In genomic region chr16:44557661-44558470, GRCm38 (mm10) we compare ENCODE assay signal across 8 mouse cellular contexts. TPM values are rescaled to one million over a fixed set of nuclear protein-coding genes. Genes with fewer than 3 reads are reported as not detected.
A peak's percentile ranks its signal among the peaks of the same experiment; 100 is the strongest.
DNase-seq lines count a peak whose midpoint lies in the region; ATAC-seq and TF ChIP-seq lines count a peak whose summit lies in the region.

No protein-coding gene starts in this region.

- no peak for TF ChIP-seq POLR2A in ES-Bruce4 (IDR thresholded peaks at IDR 0.05; ENCODE audit: insufficient read depth, low read length)
- no peak for TF ChIP-seq POLR2A in bone marrow macrophage, adult 2 months (IDR thresholded peaks at IDR 0.05; ENCODE audit: borderline replicate concordance, low read depth, low read length)

- no peaks in the 10 kb centered on the region for H3K4me1 ChIP-seq in ES-Bruce4 (ENCODE audit: control insufficient read depth, insufficient read depth, low read length)
- H3K4me1 ChIP-seq in bone marrow macrophage, adult 2 months (ENCODE audit: control insufficient read depth, insufficient read depth, low read length) = no peaks in the 10 kb centered on the region
- peaks cover 0 to 4% of the 10 kb centered on the region in 2 experiments; a peak in 2 of 4 replicates for H3K4me1 ChIP-seq in heart, embryonic 14.5 days (ENCODE audit: control insufficient read depth in 2 of 2, insufficient read depth in 2 of 2, low read length in 2 of 2)
- peaks cover 16% of the 10 kb centered on the region for H3K4me1 ChIP-seq in kidney, postnatal 0 days (replicated peaks; ENCODE audit: insufficient read depth, low read length)
- H3K4me1 ChIP-seq in liver, embryonic 15.5 days (replicated peaks) = 0 out of 2 replicates have a peak, but pooled peaks cover 3% of the 10 kb centered on the region
- H3K4me1 ChIP-seq in neural tube, embryonic 13.5 days (replicated peaks) = peaks cover 47% of the 10 kb centered on the region

- H3K9me3 ChIP-seq in ES-Bruce4 (replicated peaks; ENCODE audit: control insufficient read depth, insufficient read depth, low read length, poor library complexity, severe bottlenecking) = no peaks in the 10 kb centered on the region
- no peaks in the 10 kb centered on the region for H3K9me3 ChIP-seq in heart, embryonic 14.5 days (ENCODE audit: control insufficient read depth, low read length)
- H3K9me3 ChIP-seq in kidney, postnatal 0 days (replicated peaks; ENCODE audit: low read length) = no peaks in the 10 kb centered on the region
- no peaks in the 10 kb centered on the region for H3K9me3 ChIP-seq in liver, embryonic 15.5 days (replicated peaks)
- no peaks in the 10 kb centered on the region for H3K9me3 ChIP-seq in neural tube, embryonic 13.5 days

- TF ChIP-seq EP300 in ES-Bruce4 (IDR thresholded peaks at IDR 0.05; ENCODE audit: insufficient read depth, low read depth, low read length) = no peak

- no peak for TF ChIP-seq CTCF in ES-Bruce4 (IDR thresholded peaks at IDR 0.05; ENCODE audit: low read depth, low read length)
- no peak for TF ChIP-seq CTCF in bone marrow macrophage, adult 2 months (IDR thresholded peaks at IDR 0.05; ENCODE audit: low read depth, low read length)
- TF ChIP-seq CTCF in kidney, postnatal 0 days (IDR thresholded peaks at IDR 0.05; ENCODE audit: low read depth) = peak; percentile 10; the same call in 1 of the 2 replicates

- peak overlapping the region; percentile 92 for H3K4me2 ChIP-seq in heart, embryonic 14.5 days (ENCODE audit: low read length)
- peak overlapping the region; percentile 72 for H3K4me2 ChIP-seq in kidney, postnatal 0 days (ENCODE audit: low read length)
- H3K4me2 ChIP-seq in liver, embryonic 15.5 days = peak overlapping the region; percentile 72
- H3K4me2 ChIP-seq in neural tube, embryonic 13.5 days = peak overlapping the region; percentile 77

- 1% methylated on average over 47 of the region's 47 CpGs for WGBS in heart, embryonic 14.5 days
- WGBS in kidney, postnatal 0 days = under 1% methylated on average over 47 of the region's 47 CpGs
- WGBS in liver, embryonic 15.5 days (ENCODE audit: insufficient replicate concordance) = 2% methylated on average over 47 of the region's 47 CpGs
- under 1% methylated on average over 47 of the region's 47 CpGs for WGBS in neural tube, embryonic 13.5 days

- no peak overlapping the region for H3K27ac ChIP-seq in ES-Bruce4 (ENCODE audit: insufficient read depth, low read length)
- no peak overlapping the region for H3K27ac ChIP-seq in bone marrow macrophage, adult 2 months (ENCODE audit: insufficient read depth, low read depth, low read length)
- H3K27ac ChIP-seq in heart, embryonic 14.5 days (replicated peaks in 1 of 2; ENCODE audit: control insufficient read depth in 1 of 2, insufficient read depth in 1 of 2, low read depth in 2 of 2, low read length in 2 of 2) = peak overlapping the region; percentile 58 to 78
- H3K27ac ChIP-seq in kidney, postnatal 0 days = peak overlapping the region; percentile 91
- no peak overlapping the region for H3K27ac ChIP-seq in liver, embryonic 15.5 days (replicated peaks)
- peak overlapping the region; percentile 87 for H3K27ac ChIP-seq in neural tube, embryonic 13.5 days (replicated peaks)

- ATAC-seq in heart, embryonic 14.5 days (ENCODE audit: insufficient number of reproducible peaks, insufficient read depth, low FRiP score, low read depth) = peak; percentile 72
- ATAC-seq in kidney, postnatal 0 days (replicated peaks; ENCODE audit: low FRiP score, low read depth) = peak; percentile 82
- no peak for ATAC-seq in liver, embryonic 15.5 days (ENCODE audit: insufficient read depth)
- ATAC-seq in neural tube, embryonic 13.5 days (ENCODE audit: low read depth) = peak; percentile 84

- peak overlapping the region; percentile 86 for H3K4me3 ChIP-seq in ES-Bruce4 (ENCODE audit: low read depth, low read length)
- peak overlapping the region; percentile 53 for H3K4me3 ChIP-seq in bone marrow macrophage, adult 2 months (ENCODE audit: insufficient read depth, low read length)
- H3K4me3 ChIP-seq in heart, embryonic 14.5 days (ENCODE audit: control insufficient read depth in 1 of 2, insufficient read depth in 1 of 2, low read depth in 1 of 2, low read length in 2 of 2) = peak overlapping the region; percentile 87 to 88
- H3K4me3 ChIP-seq in kidney, postnatal 0 days (replicated peaks; ENCODE audit: low read depth, low read length) = peak overlapping the region; percentile 87
- peak overlapping the region; percentile 50 for H3K4me3 ChIP-seq in liver, embryonic 15.5 days (replicated peaks)
- peak overlapping the region; percentile 69 for H3K4me3 ChIP-seq in neural tube, embryonic 13.5 days

- peaks cover 1% of the 10 kb centered on the region for H3K27me3 ChIP-seq in ES-Bruce4 (ENCODE audit: control insufficient read depth, insufficient read depth, low read length, poor library complexity, severe bottlenecking)
- no peaks in the 10 kb centered on the region for H3K27me3 ChIP-seq in heart, embryonic 14.5 days (ENCODE audit: control insufficient read depth, insufficient read depth, low read length)
- H3K27me3 ChIP-seq in kidney, postnatal 0 days (ENCODE audit: insufficient read depth, low read length) = no peaks in the 10 kb centered on the region
- peaks cover 56% of the 10 kb centered on the region for H3K27me3 ChIP-seq in liver, embryonic 15.5 days
- no peaks in the 10 kb centered on the region for H3K27me3 ChIP-seq in neural tube, embryonic 13.5 days

- peak; percentile 40 for DNase-seq in fibroblast of lung, adult 2 months (ENCODE audit: low read depth)
- DNase-seq in kidney, postnatal 0 days (ENCODE audit: low spot score) = peak; percentile 88
- peak; percentile 65 to 80 for DNase-seq in urinary bladder, postnatal 4 days (ENCODE audit: low spot score in 2 of 2)

- H3K9ac ChIP-seq in ES-Bruce4 (ENCODE audit: low read depth, poor library complexity, severe bottlenecking) = peak overlapping the region; percentile 82
- H3K9ac ChIP-seq in heart, embryonic 14.5 days (ENCODE audit: low read length) = peak overlapping the region; percentile 82
- peak overlapping the region; percentile 83 for H3K9ac ChIP-seq in kidney, postnatal 0 days (ENCODE audit: low read depth, low read length)
- peak overlapping the region; percentile 6; the same call in 1 of the 2 replicates for H3K9ac ChIP-seq in liver, embryonic 15.5 days
- peak overlapping the region; percentile 95 for H3K9ac ChIP-seq in neural tube, embryonic 13.5 days

- no peaks in the 10 kb centered on the region for H3K36me3 ChIP-seq in ES-Bruce4 (ENCODE audit: control insufficient read depth, insufficient read depth, low read length, poor library complexity, severe bottlenecking)
- no peaks in the 10 kb centered on the region for H3K36me3 ChIP-seq in heart, embryonic 14.5 days (ENCODE audit: control insufficient read depth, insufficient read depth, low read length)
- no peaks in the 10 kb centered on the region for H3K36me3 ChIP-seq in kidney, postnatal 0 days (ENCODE audit: insufficient read depth, low read length)
- no peaks in the 10 kb centered on the region for H3K36me3 ChIP-seq in liver, embryonic 15.5 days (replicated peaks)
- no peaks in the 10 kb centered on the region for H3K36me3 ChIP-seq in neural tube, embryonic 13.5 days

RNA-seq across cellular contexts. Expression of gene Boc, which starts 0.8 kb away (rescaled TPM):
- 0.88 and 1.3 TPM in 2 replicates for polyA plus RNA-seq in ES-Bruce4 (2011; ENCODE audit: insufficient read depth, insufficient read length, low read depth, missing spikeins)
- polyA plus RNA-seq in bone marrow macrophage, adult 2 months (2012; ENCODE audit: insufficient read depth, insufficient read length, missing spikeins) = not detected in 2 replicates
- 6.0 and 7.6 TPM in 2 replicates for polyA plus RNA-seq in heart, embryonic 14.5 days (2014; fragmentation: Nextera tagmentation; extraction: Ambion mirVana)
- 13.4 and 13.5 TPM in 2 replicates for polyA plus RNA-seq in kidney, postnatal 0 days (2015; fragmentation: Nextera tagmentation; extraction: Ambion mirVana)
- 0.43 and 0.59 TPM in 2 replicates for polyA plus RNA-seq in liver, embryonic 15.5 days (2015; fragmentation: Nextera tagmentation; extraction: Ambion mirVana)
- polyA plus RNA-seq in neural tube, embryonic 13.5 days (2015; fragmentation: Nextera tagmentation; extraction: Ambion mirVana) = 11.5 and 14.4 TPM in 2 replicates

Comparison
In these comparisons a context has a peak if more than half of its experiments do, and no peak if none do; other contexts are left out.
1. H3K27ac ChIP-seq: peak in heart, embryonic 14.5 days (2 of 2), kidney, postnatal 0 days (single experiment) and neural tube, embryonic 13.5 days (single experiment); none in ES-Bruce4 (single experiment), bone marrow macrophage, adult 2 months (single experiment) and liver, embryonic 15.5 days (single experiment).
2. H3K9ac ChIP-seq: peak in every context shown above with its lines; median percentile 95 in neural tube, embryonic 13.5 days; 83 in kidney, postnatal 0 days; 82 in ES-Bruce4; 82 in heart, embryonic 14.5 days; 6 in liver, embryonic 15.5 days.
3. Peak in every context shown above with its lines, with median percentiles within 50 percentile points of each other: H3K4me3 ChIP-seq, DNase-seq and H3K4me2 ChIP-seq.